Mouse (Mus musculus) E14TG2a.4 (cell line): ENCODE measurements around the gene Bfsp2.

Source experiments
- H3K27me3 ChIP-seq: 2 replicates; pipeline ENCODE4 v1.6.1; 2014; ENCODE audit warnings: low read length, control low read depth; ENCODE audit not compliant: insufficient read depth
- H3K36me3 ChIP-seq: 2 replicates; pipeline ENCODE4 v1.6.1; 2014; ENCODE audit warnings: low read length, control low read depth; ENCODE audit not compliant: insufficient read depth
- H3K4me1 ChIP-seq: replicated peaks from 2 replicates; pipeline ENCODE4 v1.6.1; 2014; ENCODE audit warnings: low read depth, low read length, control low read depth
- H3K4me3 ChIP-seq: replicated peaks from 2 replicates; pipeline ENCODE4 v1.5.1; 2014; ENCODE audit warnings: mild to moderate bottlenecking, low read length
- H3K9me3 ChIP-seq: 2 replicates; pipeline ENCODE4 v1.6.1; 2014; ENCODE audit warnings: low read length, control low read depth
- CTCF ChIP-seq: conservative IDR thresholded peaks from 2 replicates; pipeline ENCODE4 v1.5.1; 2014; ENCODE audit warnings: low read length
- NANOG ChIP-seq: IDR thresholded peaks from 2 replicates; pipeline ENCODE4 v1.6.1; 2014; ENCODE audit warnings: borderline replicate concordance, low read length, mixed read lengths
- POU5F1 ChIP-seq: IDR thresholded peaks from 2 replicates; pipeline ENCODE4 v1.6.1; 2014; ENCODE audit warnings: low read length, borderline replicate concordance

Gene Bfsp2

GRCm38 (mm10) chr9:103413457-103413856, 66.8 kb downstream of the Bfsp2 start:
- Histone ChIP-seq H3K36me3 (no peaks in the 10 kb centered on the region), H3K9me3 (no peaks in the 10 kb centered on the region), H3K4me3 (no peak overlapping the region), H3K27me3 (no peaks in the 10 kb centered on the region), H3K4me1 (no peaks in the 10 kb centered on the region)
- TF ChIP-seq POU5F1 (no peak), NANOG (no peak), CTCF (no peak)

DNA sequence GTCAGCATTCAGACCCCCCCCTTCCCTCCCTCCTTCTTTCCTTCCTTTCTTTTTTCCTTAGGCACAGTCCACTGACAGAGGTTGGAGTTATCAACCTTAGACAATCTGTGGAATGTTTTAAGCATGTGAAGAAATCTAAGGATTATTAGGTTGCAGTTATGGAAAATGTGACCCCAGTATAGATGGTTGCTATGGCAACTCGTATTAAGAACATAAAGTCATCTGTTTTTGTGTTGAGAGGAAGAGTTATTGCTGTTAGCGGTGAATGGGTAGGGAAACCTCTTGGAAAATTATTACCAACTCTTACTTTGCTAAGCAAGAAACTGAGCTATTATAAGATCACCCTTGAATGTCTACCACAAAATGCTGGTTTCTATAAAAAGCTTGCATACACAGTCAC, 71.1 kb downstream of the Bfsp2 start:
- H3K27me3 ChIP-seq = no peaks in the 10 kb centered on the region

DNA sequence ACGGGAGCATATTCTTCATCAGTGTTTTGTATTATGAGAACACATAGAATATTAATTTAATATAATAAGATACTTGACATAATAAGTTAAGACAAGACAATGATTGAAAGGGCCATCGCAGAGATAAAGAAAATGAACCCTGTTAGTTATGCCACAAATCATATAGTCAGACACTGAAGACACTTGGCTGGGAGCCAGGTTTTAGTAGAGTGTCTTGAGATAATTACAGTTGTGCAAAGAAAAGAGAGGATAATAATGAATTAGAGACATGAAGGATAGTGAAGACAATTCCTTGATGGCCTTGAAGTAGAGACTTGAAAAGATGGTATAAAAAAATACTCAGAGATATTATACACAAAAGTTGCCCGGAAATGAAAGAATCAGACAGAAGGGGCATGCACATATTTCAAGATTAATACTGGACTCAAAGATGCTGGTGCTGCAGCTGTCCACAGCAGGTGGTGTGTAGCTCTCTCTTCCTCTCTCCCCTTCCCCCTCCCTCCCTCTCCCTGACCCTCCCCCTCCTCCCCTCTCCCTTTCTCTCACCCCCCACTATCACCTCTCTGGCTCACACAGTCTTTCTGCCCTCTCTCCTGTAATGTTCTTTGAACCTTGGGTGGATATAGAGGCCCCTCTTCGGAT, 72.0 kb downstream of the Bfsp2 start:
- H3K9me3 ChIP-seq = peaks cover 17% of the 10 kb centered on the region
- H3K36me3 ChIP-seq = no peaks in the 10 kb centered on the region
- H3K4me1 ChIP-seq = no peaks in the 10 kb centered on the region
- no peaks in the 10 kb centered on the region for H3K27me3 ChIP-seq
- no peak overlapping the region for H3K4me3 ChIP-seq
- TF ChIP-seq CTCF = no peak
- no peak for TF ChIP-seq NANOG
- TF ChIP-seq POU5F1 = no peak

More for the DNA sequence above, 71.1 kb downstream of the Bfsp2 start:
- no peak for TF ChIP-seq POU5F1
- TF ChIP-seq CTCF = no peak
- TF ChIP-seq NANOG = no peak
- Histone ChIP-seq H3K4me3 (no peak overlapping the region), H3K4me1 (no peaks in the 10 kb centered on the region), H3K36me3 (no peaks in the 10 kb centered on the region), H3K9me3 (peaks cover 17% of the 10 kb centered on the region)

- no peaks in the 10 kb centered on the region for H3K27me3 ChIP-seq
- peaks cover 24% of the 10 kb centered on the region for H3K9me3 ChIP-seq
- no peak overlapping the region for H3K4me3 ChIP-seq
- TF ChIP-seq POU5F1 (no peak), CTCF (no peak), NANOG (no peak)
- 0 out of 2 replicates have a peak, but pooled peaks cover 2% of the 10 kb centered on the region for H3K4me1 ChIP-seq
- H3K36me3 ChIP-seq = no peaks in the 10 kb centered on the region
These were observed 76.8 kb downstream of the Bfsp2 start for GRCm38 (mm10) chr9:103403331-103403973.

DNA sequence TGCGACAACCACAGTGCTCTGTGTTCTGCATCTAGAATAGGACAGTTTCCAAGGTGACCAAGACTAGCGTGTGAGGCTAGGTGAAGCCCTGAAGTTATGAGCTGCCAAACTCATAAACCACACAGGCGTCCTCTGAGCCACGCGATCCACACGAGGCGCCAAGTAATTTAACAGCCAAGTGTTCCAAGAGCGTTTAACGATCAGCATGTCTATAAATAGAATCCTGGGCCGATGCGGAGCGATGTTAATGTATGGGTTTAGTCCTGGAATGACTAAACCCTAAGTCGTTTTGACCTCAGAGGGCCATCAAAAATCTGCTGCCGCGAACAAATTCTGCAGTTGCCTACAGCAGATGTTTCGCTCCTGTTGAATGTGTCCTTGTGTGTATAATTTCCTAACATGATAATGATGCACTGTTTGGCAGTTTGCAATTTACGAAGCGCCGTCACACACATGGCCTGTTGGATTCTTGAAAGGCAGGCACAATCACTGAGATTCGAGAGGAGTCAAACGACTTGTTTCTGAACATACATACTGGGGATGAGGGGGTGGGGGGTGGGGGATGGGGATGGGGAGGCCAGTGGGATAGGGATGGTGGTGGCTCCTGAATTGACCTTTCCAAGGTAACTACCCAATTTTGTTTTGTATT, 81.6 kb downstream of the Bfsp2 start:
- Histone ChIP-seq H3K9me3 (peaks cover 9% of the 10 kb centered on the region), H3K4me3 (no peak overlapping the region), H3K36me3 (no peaks in the 10 kb centered on the region), H3K4me1 (0 out of 2 replicates have a peak, but pooled peaks cover 5% of the 10 kb centered on the region), H3K27me3 (no peaks in the 10 kb centered on the region)
- TF ChIP-seq CTCF (no peak), POU5F1 (no peak), NANOG (no peak)

DNA sequence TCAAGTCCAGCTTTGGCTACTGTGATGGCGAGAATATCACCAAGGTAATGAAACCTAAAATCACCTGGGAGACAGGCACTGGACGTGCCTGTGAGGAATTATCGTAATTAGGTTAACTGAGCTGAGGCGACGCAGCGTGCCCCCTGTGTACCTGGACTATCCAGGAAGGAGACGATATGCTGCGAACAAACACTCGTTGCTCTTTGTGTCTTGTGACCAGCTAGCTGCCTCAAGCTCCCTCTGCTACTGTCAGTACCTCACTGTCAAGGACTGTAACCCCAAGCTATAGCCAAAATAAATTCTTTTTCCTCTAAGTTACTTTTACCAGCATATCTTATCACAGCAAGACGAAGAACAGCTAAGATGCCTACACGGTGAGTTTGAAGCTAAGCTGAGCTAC, 87.0 kb downstream of the Bfsp2 start:
- Histone ChIP-seq H3K4me1 (peaks cover 13% of the 10 kb centered on the region), H3K36me3 (no peaks in the 10 kb centered on the region), H3K27me3 (no peaks in the 10 kb centered on the region), H3K4me3 (no peak overlapping the region), H3K9me3 (peaks cover 6% of the 10 kb centered on the region)
- TF ChIP-seq CTCF = no peak
- TF ChIP-seq NANOG = no peak
- TF ChIP-seq POU5F1 = no peak

GRCm38 (mm10) chr9:103391796-103392372, 88.3 kb downstream of the Bfsp2 start:
- Histone ChIP-seq H3K4me1 (peaks cover 23% of the 10 kb centered on the region), H3K36me3 (no peaks in the 10 kb centered on the region), H3K9me3 (peaks cover 6% of the 10 kb centered on the region), H3K4me3 (no peak overlapping the region), H3K27me3 (no peaks in the 10 kb centered on the region)
- TF ChIP-seq POU5F1 (no peak), NANOG (no peak), CTCF (no peak)

DNA sequence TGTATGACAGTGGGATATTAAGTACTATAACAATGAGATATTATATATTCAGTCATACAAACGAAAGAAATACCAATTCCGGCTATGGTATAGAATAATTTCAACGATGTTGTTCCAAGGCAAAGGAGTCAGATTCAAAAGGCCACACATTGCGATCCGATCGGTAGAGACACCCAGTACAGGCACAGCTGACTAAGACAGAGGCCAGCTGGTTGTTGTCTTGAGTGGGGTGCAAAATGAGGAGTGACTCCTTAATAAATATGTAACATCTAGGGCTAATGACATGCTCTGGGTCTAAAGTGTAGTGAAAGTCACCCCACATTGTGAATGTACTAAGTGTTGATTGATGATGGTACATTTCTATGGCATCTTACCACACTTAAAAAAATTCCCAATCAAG, 91.0 kb downstream of the Bfsp2 start:
- TF ChIP-seq CTCF (no peak), POU5F1 (no peak)
- no peaks in the 10 kb centered on the region for H3K27me3 ChIP-seq
- H3K36me3 ChIP-seq = no peaks in the 10 kb centered on the region
- no peak overlapping the region for H3K4me3 ChIP-seq
- H3K9me3 ChIP-seq = peaks cover 6% of the 10 kb centered on the region
- peaks cover 28% of the 10 kb centered on the region for H3K4me1 ChIP-seq
